Mouse (Mus musculus): Measurements from ENCODE around the gene Rangrf.
"Not testable (repeated sequence)": the region's sequence is repeated elsewhere in the genome, so short reads cannot be mapped to it uniquely, and the experiment has no call there.

The Rangrf gene

GRCm38 (mm10) chr11:68946806-68947440 lies 28.1 kb downstream of the Rangrf start:
- in situ Hi-C loops (cut with MboI, MseI): no loop called here

GRCm38 (mm10) chr11:68946001-68946400 lies 29.0 kb downstream of the Rangrf start:
- in situ Hi-C loops (cut with MboI, MseI): no loop called here

GRCm38 (mm10) chr11:68945245-68945644 lies 29.7 kb downstream of the Rangrf start:
- in situ Hi-C loops (cut with MboI, MseI): no loop called here

- in situ Hi-C loops (cut with MboI, MseI): no loop called here
Observed at GRCm38 (mm10) chr11:68942731-68943130, 32.3 kb downstream of the Rangrf start.

GRCm38 (mm10) chr11:68940516-68940915 lies 34.5 kb downstream of the Rangrf start:
- in situ Hi-C loops (cut with MboI, MseI): no loop called here

GRCm38 (mm10) chr11:68939451-68940304 lies 35.3 kb downstream of the Rangrf start:
- in situ Hi-C loops (cut with MboI, MseI): no loop called here

- in situ Hi-C loops (cut with MboI, MseI): not testable (repeated sequence)
Observed at GRCm38 (mm10) chr11:68936951-68937350, 38.0 kb downstream of the Rangrf start.

GRCm38 (mm10) chr11:68933885-68934507 lies 41.0 kb downstream of the Rangrf start:
- in situ Hi-C loops (cut with MboI, MseI): no loop called here

GRCm38 (mm10) chr11:68929947-68930346 lies 45.0 kb downstream of the Rangrf start:
- in situ Hi-C loops (cut with MboI, MseI): no loop called here

- in situ Hi-C loops (cut with MboI, MseI): no loop called here
Observed at GRCm38 (mm10) chr11:68926981-68927380, 48.0 kb downstream of the Rangrf start, which contains the start of gene Odf4. Gene Odf4 (minus strand): TSS chr11:68927081.

- in situ Hi-C loops (cut with MboI, MseI): no loop called here
Observed at GRCm38 (mm10) chr11:68924749-68925148, 50.2 kb downstream of the Rangrf start.

- in situ Hi-C loops (cut with MboI, MseI): no loop called here
Observed at GRCm38 (mm10) chr11:68923191-68923590, 51.8 kb downstream of the Rangrf start.
